Mouse (Mus musculus) brain, embryonic 14.5 days (tissue): ENCODE results near the gene Tspan5. TPM values are rescaled to one million over a fixed set of nuclear protein-coding genes. Genes with fewer than 3 reads are reported as not detected.
A peak's percentile ranks its signal among the peaks of the same experiment; 100 is the strongest.

Experiments
- DNase-seq: peaks from one replicate; pipeline ENCODE4 v3.0.0-alpha.2; 2011; ENCODE audit warnings: low read depth
- CTCF ChIP-seq: fragments of 200-500 bp; IDR thresholded peaks from 2 replicates; pipeline ENCODE4 v1.5.1; 2012; ENCODE audit warnings: inconsistent platforms, mild to moderate bottlenecking, moderate library complexity, borderline replicate concordance; ENCODE audit not compliant: insufficient read depth, insufficient read length; ENCODE audit errors: extremely low read depth
- POLR2A ChIP-seq: fragments of 200-500 bp; IDR thresholded peaks from 2 replicates; pipeline ENCODE4 v1.6.1; 2012; ENCODE audit warnings: mild to moderate bottlenecking, inconsistent platforms, borderline replicate concordance; ENCODE audit not compliant: poor library complexity, insufficient read depth, insufficient read length, severe bottlenecking; ENCODE audit errors: extremely low read depth
- polyA plus RNA-seq: library from polyadenylated mRNA; depleted of rRNA; stranded (reverse); fragments of >200 nt; gene quantifications from 2 replicates; pipeline ENCODE4 v1.2.3, GENCODE M21; 2012

Tspan5 gene
- polyA plus RNA-seq, 1 experiment, result 109 TPM

DNA sequence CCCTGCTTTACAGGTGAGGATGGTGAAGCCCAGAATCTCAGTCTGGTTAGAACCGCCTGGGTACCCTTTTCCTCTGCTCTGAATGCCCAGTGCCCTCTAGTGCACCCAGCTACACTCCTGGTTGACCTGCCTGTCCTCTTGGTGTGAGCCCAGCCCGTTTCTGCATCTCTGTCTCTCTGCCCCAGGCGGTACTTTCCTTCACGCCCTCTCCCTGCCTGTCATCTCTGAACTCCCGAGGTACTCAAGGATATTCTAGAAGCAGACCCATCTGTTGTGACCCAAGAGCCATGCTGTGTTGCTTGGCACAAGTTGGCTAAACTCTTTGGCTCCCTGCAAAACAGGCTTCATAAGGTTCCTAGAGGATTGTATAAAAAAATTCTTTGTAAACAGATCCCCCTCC, 78.3 kb downstream of the Tspan5 start:
- TF ChIP-seq CTCF (no peak), POLR2A (no peak)
- DNase-seq, result no peak

DNA sequence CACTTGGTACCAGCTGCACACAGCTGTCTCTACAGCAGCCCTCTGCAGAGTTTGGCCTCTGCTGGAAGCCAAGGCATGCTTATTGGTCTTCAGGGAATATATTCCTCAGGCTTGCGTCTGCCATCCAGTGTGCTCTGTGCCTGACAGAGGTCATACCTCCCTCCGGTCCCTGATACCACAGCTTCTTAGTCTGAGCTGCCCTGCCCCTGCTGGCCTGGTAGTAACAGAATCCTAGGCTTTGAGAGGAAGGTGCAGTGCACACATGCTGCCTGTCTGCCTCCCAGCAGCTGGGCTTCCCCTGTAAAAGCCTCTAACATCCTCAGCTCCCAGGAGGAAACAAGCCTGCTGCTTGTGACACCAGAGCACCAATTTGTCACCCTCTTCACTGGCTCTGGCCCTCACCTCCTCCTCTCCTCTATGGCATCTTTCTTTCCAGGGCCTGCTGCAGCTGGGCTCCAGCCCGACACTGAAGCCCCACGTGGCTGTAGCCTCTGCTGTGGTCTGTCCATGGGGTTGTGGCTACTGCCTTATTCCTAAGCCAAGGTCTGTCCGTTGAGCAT, 80.0 kb downstream of the Tspan5 start:
- TF ChIP-seq POLR2A (no peak), CTCF (no peak)
- no peak for DNase-seq

DNA sequence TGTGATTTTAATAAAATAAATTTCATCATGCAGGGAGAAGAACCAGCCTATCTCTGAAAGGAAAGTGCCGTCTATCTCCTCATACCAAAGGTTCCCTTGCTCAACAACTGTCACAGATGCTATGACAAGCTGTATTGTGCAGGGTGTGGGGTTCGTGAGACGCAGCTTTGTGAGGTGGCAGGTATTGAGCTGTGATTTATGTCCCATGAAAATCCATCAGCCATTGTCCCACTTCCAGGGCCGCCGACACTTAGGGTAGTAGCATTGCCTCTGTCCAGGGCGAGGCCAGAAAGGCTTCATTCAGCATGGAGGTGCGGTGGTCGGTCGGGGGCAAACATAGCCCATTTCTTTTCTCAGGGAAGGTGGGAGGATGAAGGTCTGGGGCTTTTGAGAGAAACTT, 81.9 kb downstream of the Tspan5 start:
- TF ChIP-seq POLR2A, result no peak
- TF ChIP-seq CTCF, result no peak
- DNase-seq, result no peak

DNA sequence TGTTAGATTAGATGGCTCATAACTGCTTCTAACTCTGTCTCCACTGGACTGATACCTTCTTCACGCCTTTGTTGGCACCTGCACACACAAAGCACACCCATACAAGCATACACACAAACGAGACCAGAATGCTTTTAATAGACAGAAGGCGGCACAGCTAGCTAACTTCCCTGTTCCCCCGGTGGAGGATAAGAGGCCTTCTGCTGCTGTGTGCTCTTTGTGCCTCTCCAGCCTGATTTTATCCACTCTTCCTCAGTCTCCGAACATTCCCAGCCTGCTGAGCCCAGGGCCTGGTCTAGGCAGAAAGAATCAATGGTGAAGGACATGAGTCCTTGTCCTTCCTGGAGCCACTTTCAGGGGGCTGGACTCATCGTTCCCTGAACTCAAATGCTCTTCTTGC, 83.3 kb downstream of the Tspan5 start:
- no peak for DNase-seq
- TF ChIP-seq POLR2A, result no peak
- no peak for TF ChIP-seq CTCF

DNA sequence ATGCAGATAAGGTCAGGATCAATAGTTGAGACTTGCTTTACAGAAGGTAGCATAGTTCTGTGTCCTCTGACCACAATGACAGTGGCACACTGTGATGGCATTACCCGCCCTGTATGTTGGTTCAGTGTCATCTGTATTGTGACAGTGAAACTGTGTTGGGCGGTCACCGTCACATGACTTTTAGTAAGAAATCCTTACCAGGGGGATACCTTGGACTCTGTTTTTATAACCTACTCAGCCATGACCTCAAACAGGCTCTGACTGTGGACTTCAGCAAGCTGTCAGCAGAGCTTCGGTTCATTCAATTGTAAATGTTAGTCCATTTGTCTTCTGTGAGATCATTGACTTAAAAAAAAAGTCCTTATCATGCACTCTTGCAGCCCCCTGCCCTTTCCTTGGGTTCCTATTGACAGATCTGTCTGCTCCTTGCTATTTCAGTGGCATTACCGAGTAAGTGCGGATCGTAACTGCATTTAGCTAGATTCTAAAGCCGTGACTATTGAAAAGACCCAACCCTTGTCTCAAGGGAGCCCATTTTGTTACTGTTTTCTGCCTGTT, 84.3 kb downstream of the Tspan5 start:
- no peak for DNase-seq
- no peak for TF ChIP-seq POLR2A
- no peak for TF ChIP-seq CTCF

DNA sequence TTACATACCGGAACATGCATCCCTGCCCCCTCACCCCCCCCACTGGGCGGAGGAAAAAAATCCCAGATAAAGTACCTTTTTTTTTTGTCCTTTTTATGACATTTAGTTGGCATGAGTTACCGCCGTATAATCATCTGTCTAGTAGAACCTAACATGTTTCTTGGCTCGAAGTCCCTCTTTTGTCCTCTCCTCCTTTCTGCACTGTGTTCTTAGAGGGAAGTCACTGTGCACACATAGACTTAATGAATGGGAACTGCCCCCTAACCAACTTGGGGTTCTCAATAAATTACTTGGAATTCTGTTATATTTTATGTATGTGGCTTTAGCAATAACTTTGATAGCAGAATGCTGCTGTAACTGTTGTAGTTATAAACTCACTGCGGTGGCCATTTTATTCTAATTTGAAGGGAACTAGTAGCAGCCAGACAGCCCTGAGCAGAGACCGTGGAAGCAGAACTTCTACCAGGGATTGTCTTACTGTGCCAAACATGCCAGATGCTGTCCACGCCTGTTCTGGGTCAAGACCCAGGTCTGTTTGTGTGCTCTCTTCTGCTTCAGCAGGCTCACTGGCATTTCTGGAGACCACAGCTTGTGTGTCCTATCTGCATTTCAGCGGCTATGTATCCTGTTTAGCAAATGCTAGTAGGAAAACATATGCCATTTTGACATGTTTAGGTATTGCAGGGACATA, 91.0 kb downstream of the Tspan5 start:
- no peak for TF ChIP-seq CTCF
- no peak for TF ChIP-seq POLR2A

DNA sequence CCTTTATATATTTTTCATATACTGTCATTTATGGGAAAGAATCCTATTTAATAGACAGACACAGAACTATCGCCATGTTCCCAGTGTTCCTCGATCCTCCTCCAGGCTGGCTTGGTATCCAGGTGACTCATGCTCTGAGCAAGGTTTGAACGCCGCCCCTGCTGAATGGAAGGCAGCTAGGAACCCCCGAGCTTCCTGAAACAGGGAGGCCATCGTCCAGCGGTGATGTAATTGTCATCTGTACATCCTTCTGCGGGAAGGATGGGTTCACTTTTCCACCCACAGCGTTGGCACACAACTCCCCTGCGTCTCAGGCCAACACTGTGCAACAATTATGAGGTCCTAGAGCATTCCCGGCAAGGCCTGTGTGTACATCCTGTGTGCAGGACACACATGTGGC, 92.2 kb downstream of the Tspan5 start:
- no peak for TF ChIP-seq CTCF
- no peak for TF ChIP-seq POLR2A
- DNase-seq, result no peak

More for the DNA sequence above, 91.0 kb downstream of the Tspan5 start:
- peak; percentile 71 for DNase-seq

DNA sequence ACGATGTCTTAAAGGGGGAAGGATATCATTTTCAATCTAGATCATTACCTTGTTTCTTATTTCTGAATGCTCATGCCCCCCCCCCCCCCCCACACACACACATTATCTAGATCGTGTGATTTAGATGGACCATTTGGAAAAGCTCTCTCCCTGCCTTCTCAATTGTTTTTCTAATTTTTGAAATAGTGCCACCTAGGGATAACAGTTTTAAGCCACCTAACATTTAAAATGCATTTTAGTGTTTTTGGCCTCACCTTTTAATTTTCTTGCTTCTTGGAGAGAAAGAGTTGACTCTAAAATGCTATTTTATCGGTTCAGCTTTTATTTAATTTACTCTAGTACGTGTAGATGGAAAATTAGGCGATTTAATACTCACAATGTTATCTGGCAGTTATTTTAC, 94.9 kb downstream of the Tspan5 start:
- TF ChIP-seq POLR2A, result no peak
- TF ChIP-seq CTCF, result no peak
- no peak for DNase-seq

DNA sequence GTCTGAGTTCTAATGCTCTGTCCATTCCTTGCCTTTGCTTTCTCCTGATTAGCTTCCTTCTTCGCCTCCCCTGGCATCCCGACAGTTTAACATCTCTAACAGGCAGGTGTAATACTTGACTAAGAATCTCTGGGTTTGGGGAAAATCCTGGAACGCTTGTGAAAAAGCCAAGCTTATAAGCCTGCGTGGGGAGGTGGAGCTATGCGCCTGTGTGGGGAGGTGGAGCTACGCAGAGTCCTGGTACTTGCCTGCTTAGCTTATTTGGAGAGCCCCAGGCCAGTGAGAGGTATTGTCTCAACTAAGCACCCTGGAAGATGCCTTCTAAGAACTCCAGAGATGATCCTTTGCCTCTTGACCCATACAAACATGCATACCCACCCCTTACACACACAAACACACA, 95.7 kb downstream of the Tspan5 start:
- TF ChIP-seq CTCF (no peak), POLR2A (no peak)
- DNase-seq, result no peak

DNA sequence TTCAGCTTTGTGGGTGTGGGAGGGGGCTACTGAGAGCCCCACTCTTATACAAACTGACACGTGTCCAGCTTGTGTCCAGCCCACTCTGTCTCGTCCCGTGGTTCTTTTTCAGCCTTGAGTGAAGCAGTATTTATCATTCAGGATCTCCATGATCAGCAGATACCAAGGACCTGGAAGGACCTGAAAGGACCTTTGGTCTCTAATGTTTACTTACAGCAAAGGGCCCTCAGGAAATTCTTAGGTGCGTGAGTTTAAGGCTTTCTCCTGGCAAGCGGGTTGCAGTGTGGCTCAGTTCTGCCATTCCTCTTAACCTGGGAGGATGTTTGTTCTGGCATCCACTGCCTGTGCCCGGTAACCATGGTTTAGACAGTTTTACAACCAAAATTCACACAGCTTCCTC, 97.7 kb downstream of the Tspan5 start:
- no peak for TF ChIP-seq CTCF
- no peak for TF ChIP-seq POLR2A
- DNase-seq, result no peak

DNA sequence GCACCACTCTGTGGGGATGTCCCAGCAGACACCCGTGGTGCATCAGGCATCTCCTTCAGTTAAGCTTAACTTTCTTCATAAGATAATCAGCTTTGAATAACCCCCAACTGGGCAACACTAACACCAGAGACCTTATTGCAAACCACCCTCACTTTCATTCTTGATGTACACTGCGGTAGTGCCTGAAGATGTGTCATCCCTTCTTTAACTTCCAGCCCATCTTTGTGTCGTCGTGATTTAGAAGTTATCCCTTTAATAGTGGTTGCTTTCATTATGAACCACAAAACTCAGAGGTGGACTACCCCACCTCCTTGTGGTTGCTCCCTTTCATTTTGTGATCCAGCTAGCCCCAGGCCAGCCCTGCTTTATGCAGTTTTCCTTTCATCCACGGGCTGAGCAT, 99.3 kb downstream of the Tspan5 start:
- TF ChIP-seq POLR2A (no peak), CTCF (no peak)
- no peak for DNase-seq

DNA sequence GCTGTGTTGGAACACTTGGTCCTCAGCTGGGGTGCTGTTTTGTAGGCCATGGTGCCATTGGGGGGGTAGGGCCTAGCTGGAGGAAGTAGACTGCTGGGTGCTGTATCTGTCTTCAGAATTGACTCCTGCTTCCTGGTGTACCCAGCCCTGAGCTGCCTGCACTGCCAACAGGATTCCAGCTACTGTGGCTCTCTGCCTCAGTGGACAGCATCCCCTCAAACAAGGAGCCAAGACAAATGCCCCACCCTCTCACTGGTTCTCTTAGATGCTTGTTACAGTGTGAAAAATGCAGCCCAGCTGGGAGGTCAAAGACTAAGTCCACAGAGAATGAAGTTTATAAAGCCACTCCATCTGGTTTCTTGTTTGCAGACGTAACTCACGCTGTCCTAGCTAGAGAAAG, 101.2 kb downstream of the Tspan5 start:
- TF ChIP-seq CTCF (no peak), POLR2A (no peak)
- no peak for DNase-seq

DNA sequence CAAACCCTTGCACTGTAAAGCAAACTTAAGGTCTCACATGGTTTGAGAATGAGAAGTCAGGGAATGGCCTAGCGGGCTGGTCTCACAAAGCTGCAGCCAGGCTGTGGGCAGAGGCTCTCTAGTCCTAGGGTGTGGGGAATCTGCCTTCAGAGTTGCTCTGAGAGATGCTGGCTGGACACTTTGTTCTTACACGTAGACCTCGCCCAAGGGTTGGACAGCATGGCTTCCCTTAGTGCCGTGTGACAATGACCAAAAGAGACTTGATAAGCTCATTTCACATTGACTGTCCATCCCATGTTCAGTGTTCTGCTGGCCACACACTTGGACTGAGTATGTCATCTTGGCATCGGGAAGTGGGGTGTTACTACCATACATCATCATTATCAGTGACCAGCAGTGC, 101.6 kb downstream of the Tspan5 start:
- TF ChIP-seq CTCF, result no peak
- no peak for TF ChIP-seq POLR2A
- no peak for DNase-seq

DNA sequence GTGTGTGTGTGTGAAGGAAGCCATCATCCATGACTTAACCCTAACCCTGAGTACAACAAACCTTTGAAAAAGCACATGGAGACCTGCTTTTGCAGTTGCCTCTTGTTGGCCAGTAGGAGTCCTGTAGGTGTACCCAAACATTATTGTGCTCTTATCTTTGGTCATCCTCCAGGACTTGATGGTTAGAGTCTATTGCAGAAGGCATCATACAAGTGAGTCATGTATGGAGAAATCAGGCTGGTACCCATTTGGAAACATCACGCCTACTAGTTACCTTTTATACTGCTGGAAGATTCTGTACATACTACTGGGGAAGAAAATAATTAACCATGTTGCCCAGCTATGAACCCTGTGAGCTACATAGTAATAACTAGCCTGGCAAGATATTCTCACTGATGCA, 103.8 kb downstream of the Tspan5 start:
- TF ChIP-seq POLR2A, result no peak
- TF ChIP-seq CTCF, result no peak
- no peak for DNase-seq
